Mouse (Mus musculus) heart, adult 8-10 months (tissue): ENCODE measurements around the gene Dchs1. TPM values are rescaled to one million over a fixed set of nuclear protein-coding genes. Genes with fewer than 3 reads are reported as not detected.
"Not testable (repeated sequence)": the region's sequence is repeated elsewhere in the genome, so short reads cannot be mapped to it uniquely, and the experiment has no call there.

ENCODE experiments used
- DNase-seq: peaks from one replicate; pipeline ENCODE4 v3.0.0; 2022; ENCODE audit warnings: low spot score
- total RNA-seq, 4 experiments: library from RNA; stranded (reverse); gene quantifications; 2 replicates each; pipeline ENCODE4 v1.2.4; 2022

Dchs1 gene
- total RNA-seq, 4 experiments from 2014 or later, result 4.3 to 8.7 (median 7.3) TPM

- no peak for DNase-seq
Measured at GRCm38 (mm10) chr7:105783861-105784260, 3.6 kb downstream of the Dchs1 start.

- peak; percentile 49 for DNase-seq
Measured at GRCm38 (mm10) chr7:105778553-105779265, 8.7 kb downstream of the Dchs1 start.

- DNase-seq, result peak; percentile 85
Measured at GRCm38 (mm10) chr7:105777797-105778552, 9.5 kb downstream of the Dchs1 start.

GRCm38 (mm10) chr7:105777316-105777715 is 10.1 kb downstream of the Dchs1 start:
- no peak for DNase-seq

GRCm38 (mm10) chr7:105776026-105776425 is 11.4 kb downstream of the Dchs1 start:
- no peak for DNase-seq

GRCm38 (mm10) chr7:105774661-105775060 is 12.8 kb downstream of the Dchs1 start:
- no peak for DNase-seq

GRCm38 (mm10) chr7:105773041-105773440 is 14.4 kb downstream of the Dchs1 start:
- DNase-seq, result no peak

- no peak for DNase-seq
Measured at GRCm38 (mm10) chr7:105772331-105772730, 15.1 kb downstream of the Dchs1 start.

- DNase-seq, result peak; percentile 52
Measured at GRCm38 (mm10) chr7:105769959-105770358, 17.5 kb downstream of the Dchs1 start.

- DNase-seq, result peak; percentile 31
Measured at GRCm38 (mm10) chr7:105767729-105768165, 19.7 kb downstream of the Dchs1 start.

GRCm38 (mm10) chr7:105764331-105764730 is 23.1 kb downstream of the Dchs1 start:
- DNase-seq, result no peak

GRCm38 (mm10) chr7:105762517-105763270 is 24.8 kb downstream of the Dchs1 start:
- no peak for DNase-seq

GRCm38 (mm10) chr7:105761813-105762484 is 25.5 kb downstream of the Dchs1 start:
- no peak for DNase-seq

- no peak for DNase-seq
Measured at GRCm38 (mm10) chr7:105753281-105753680, 34.2 kb downstream of the Dchs1 start.

GRCm38 (mm10) chr7:105752716-105753115 is 34.7 kb downstream of the Dchs1 start:
- no peak for DNase-seq

- DNase-seq, result peak; percentile 94
Measured at GRCm38 (mm10) chr7:105751491-105752433, 35.7 kb downstream of the Dchs1 start, which contains the start of gene Tpp1. Tpp1 (minus strand) TSS chr7:105752235.

GRCm38 (mm10) chr7:105747776-105748175 is 39.7 kb downstream of the Dchs1 start:
- no peak for DNase-seq

- DNase-seq, result peak; percentile 81
Measured at GRCm38 (mm10) chr7:105743926-105744590, 43.4 kb downstream of the Dchs1 start, which contains the start of gene Taf10. Taf10 (minus strand) TSS chr7:105744361.

GRCm38 (mm10) chr7:105743246-105743925 is 44.1 kb downstream of the Dchs1 start:
- not testable (repeated sequence) for DNase-seq
